Mouse (Mus musculus) lung, embryonic 16.5 days (tissue): ENCODE data around the gene Nynrin. TPM values are rescaled to one million over a fixed set of nuclear protein-coding genes. Genes with fewer than 3 reads are reported as not detected.

Source experiments
- ATAC-seq: fragments of 200-750 bp; cut with Nextera tagmentation; 2 replicates; pipeline ENCODE4 v1.8.0; 2017; ENCODE audit warnings: low read depth, mild to moderate bottlenecking, moderate library complexity
- H3K27ac ChIP-seq: fragments of 300-500 bp; sonication (generic); 2 replicates; pipeline ENCODE4 v1.5.1; 2014; ENCODE audit warnings: mild to moderate bottlenecking, control low read depth, low read length
- H3K27me3 ChIP-seq: fragments of 300-500 bp; sonication (generic); 2 replicates; pipeline ENCODE4 v1.6.1; 2014; ENCODE audit warnings: low read depth, low read length, mixed read lengths; ENCODE audit not compliant: control insufficient read depth, insufficient read depth
- H3K36me3 ChIP-seq: fragments of 300-500 bp; sonication (generic); 2 replicates; pipeline ENCODE4 v1.6.1; 2014; ENCODE audit warnings: low read length; ENCODE audit not compliant: control insufficient read depth, insufficient read depth
- H3K4me1 ChIP-seq: fragments of 300-500 bp; sonication (generic); replicated peaks from 2 replicates; pipeline ENCODE4 v1.6.1; 2014; ENCODE audit warnings: low read length, mixed read lengths; ENCODE audit not compliant: control insufficient read depth, insufficient read depth
- H3K4me2 ChIP-seq: fragments of 300-500 bp; sonication (generic); 2 replicates; pipeline ENCODE4 v1.6.1; 2014; ENCODE audit warnings: low read depth, low read length, control low read depth
- H3K4me3 ChIP-seq: fragments of 300-500 bp; sonication (generic); 2 replicates; pipeline ENCODE4 v1.5.1; 2014; ENCODE audit warnings: mild to moderate bottlenecking, low read length, control low read depth
- H3K9ac ChIP-seq: fragments of 300-500 bp; sonication (generic); 2 replicates; pipeline ENCODE4 v1.6.1; 2014; ENCODE audit warnings: low read length, control low read depth
- H3K9me3 ChIP-seq: fragments of 300-500 bp; sonication (generic); 2 replicates; pipeline ENCODE4 v1.6.1; 2016; ENCODE audit warnings: low read length; ENCODE audit not compliant: control insufficient read depth
- WGBS: fragments of 180-500 bp; shearing (Covaris S2); extraction: QIAGEN DNeasy Blood & Tissue Kit; methylation state at CpG from one replicate; pipeline ENCODE4 v1.1.7; 2014; 5-methylcytosine and 5-hydroxymethylcytosine counted together
- polyA plus RNA-seq: library from polyadenylated mRNA; unstranded; fragments of >200 nt; fragmentation: Nextera tagmentation; extraction: Ambion mirVana; gene quantifications from 2 replicates; pipeline ENCODE4 v1.2.1, GENCODE M21; 2015

Nynrin gene
- polyA plus RNA-seq, 1 experiment from 2014 or later = 18.8 TPM

- 85% methylated on average over 12 of the region's 12 CpGs for WGBS
- H3K36me3 ChIP-seq = peaks cover 45% of the 10 kb centered on the region
- H3K9me3 ChIP-seq = no peaks in the 10 kb centered on the region
Observed at GRCm38 (mm10) chr14:55872039-55872438, 18.2 kb downstream of the Nynrin start.

GRCm38 (mm10) chr14:55872551-55872950 is 18.7 kb downstream of the Nynrin start:
- no peak overlapping the region for H3K4me3 ChIP-seq
- H3K4me2 ChIP-seq = no peak overlapping the region
- 83% methylated on average over 17 of the region's 17 CpGs for WGBS
- H3K9me3 ChIP-seq = no peaks in the 10 kb centered on the region
- H3K36me3 ChIP-seq = peaks cover 45% of the 10 kb centered on the region
- ATAC-seq = no peak
- H3K27ac ChIP-seq = no peak overlapping the region
- no peak overlapping the region for H3K9ac ChIP-seq
- H3K4me1 ChIP-seq = peaks cover 12% of the 10 kb centered on the region
- H3K27me3 ChIP-seq = no peaks in the 10 kb centered on the region

More at GRCm38 (mm10) chr14:55872039-55872438, 18.2 kb downstream of the Nynrin start:
- Histone ChIP-seq H3K27ac (no peak overlapping the region), H3K27me3 (no peaks in the 10 kb centered on the region), H3K9ac (no peak overlapping the region), H3K4me3 (no peak overlapping the region), H3K4me1 (peaks cover 8% of the 10 kb centered on the region), H3K4me2 (no peak overlapping the region)
- ATAC-seq = no peak

GRCm38 (mm10) chr14:55873242-55873713 is 19.5 kb downstream of the Nynrin start:
- no peak overlapping the region for H3K9ac ChIP-seq
- H3K36me3 ChIP-seq = peaks cover 39% of the 10 kb centered on the region
- no peak overlapping the region for H3K27ac ChIP-seq
- peaks cover 18% of the 10 kb centered on the region for H3K4me1 ChIP-seq
- H3K9me3 ChIP-seq = no peaks in the 10 kb centered on the region
- 77% methylated on average over 8 of the region's 8 CpGs for WGBS
- no peak overlapping the region for H3K4me3 ChIP-seq
- ATAC-seq = no peak
- H3K4me2 ChIP-seq = peak overlapping the region; percentile 49; the same call in 1 of the 2 replicates
- no peaks in the 10 kb centered on the region for H3K27me3 ChIP-seq

GRCm38 (mm10) chr14:55873714-55874683 is 20.2 kb downstream of the Nynrin start:
- Histone ChIP-seq H3K9me3 (no peaks in the 10 kb centered on the region), H3K27me3 (no peaks in the 10 kb centered on the region), H3K4me1 (peaks cover 23% of the 10 kb centered on the region), H3K4me2 (peak overlapping the region; percentile 49), H3K27ac (no peak overlapping the region), H3K9ac (peak overlapping the region; percentile 40), H3K4me3 (peak overlapping the region; percentile 28), H3K36me3 (peaks cover 32% of the 10 kb centered on the region)
- ATAC-seq = peak; percentile 43
- 11% methylated on average over 30 of the region's 30 CpGs for WGBS

GRCm38 (mm10) chr14:55877469-55878315 is 23.9 kb downstream of the Nynrin start:
- Histone ChIP-seq H3K9me3 (no peaks in the 10 kb centered on the region), H3K27me3 (no peaks in the 10 kb centered on the region), H3K4me1 (peaks cover 26% of the 10 kb centered on the region), H3K4me2 (peak overlapping the region; percentile 53), H3K4me3 (peak overlapping the region; percentile 18; the same call in 1 of the 2 replicates), H3K27ac (peak overlapping the region; percentile 71), H3K9ac (peak overlapping the region; percentile 47), H3K36me3 (peaks cover 2% of the 10 kb centered on the region)
- peak; percentile 60 for ATAC-seq
- 12% methylated on average over 14 of the region's 14 CpGs for WGBS

GRCm38 (mm10) chr14:55878316-55878940 is 24.6 kb downstream of the Nynrin start:
- Histone ChIP-seq H3K27ac (peak overlapping the region; percentile 71; the same call in 1 of the 2 replicates), H3K27me3 (no peaks in the 10 kb centered on the region), H3K9me3 (no peaks in the 10 kb centered on the region), H3K4me3 (no peak overlapping the region), H3K9ac (no peak overlapping the region), H3K4me1 (peaks cover 24% of the 10 kb centered on the region), H3K4me2 (peak overlapping the region; percentile 53), H3K36me3 (no peaks in the 10 kb centered on the region)
- peak; percentile 35; the same call in 1 of the 2 replicates for ATAC-seq
- 11% methylated on average over 7 of the region's 7 CpGs for WGBS

- H3K4me2 ChIP-seq = no peak overlapping the region
- no peaks in the 10 kb centered on the region for H3K9me3 ChIP-seq
- no peak for ATAC-seq
- peaks cover 25% of the 10 kb centered on the region for H3K4me1 ChIP-seq
- H3K9ac ChIP-seq = no peak overlapping the region
- H3K27me3 ChIP-seq = no peaks in the 10 kb centered on the region
- H3K36me3 ChIP-seq = no peaks in the 10 kb centered on the region
- 9% methylated on average over 1 of the region's 1 CpGs for WGBS
- H3K4me3 ChIP-seq = no peak overlapping the region
- H3K27ac ChIP-seq = no peak overlapping the region
Observed at GRCm38 (mm10) chr14:55879623-55880022, 25.8 kb downstream of the Nynrin start.

- 60% methylated on average over 8 of the region's 8 CpGs for WGBS
- no peak overlapping the region for H3K9ac ChIP-seq
- no peaks in the 10 kb centered on the region for H3K27me3 ChIP-seq
- H3K27ac ChIP-seq = no peak overlapping the region
- H3K4me2 ChIP-seq = no peak overlapping the region
- no peaks in the 10 kb centered on the region for H3K36me3 ChIP-seq
- H3K4me3 ChIP-seq = no peak overlapping the region
- ATAC-seq = no peak
- peaks cover 26% of the 10 kb centered on the region for H3K4me1 ChIP-seq
- no peaks in the 10 kb centered on the region for H3K9me3 ChIP-seq
Observed at GRCm38 (mm10) chr14:55880982-55881381, 27.2 kb downstream of the Nynrin start.
